Comparison of ENCODE assay signal across 9 mouse cellular contexts in genomic region chr7:105752716-105753115, GRCm38 (mm10). TPM values are rescaled to one million over a fixed set of nuclear protein-coding genes. Genes with fewer than 3 reads are reported as not detected.
DNase-seq lines count a peak whose midpoint lies in the region; ATAC-seq lines count a peak whose summit lies in the region.
"Had no signal": no experiment of that assay in that cellular context is flagged by ENCODE, and none has a peak within 500 bp of the region (broad histone marks: within the 10 kb centered on the region; RNA-seq: fewer than 3 reads in every experiment).

No protein-coding gene starts in this region.

- H3K4me3 ChIP-seq in lung, embryonic 15.5 days: no peak overlapping the region
- H3K4me3 ChIP-seq in midbrain, embryonic 16.5 days (ENCODE audit: low read depth, low read length): no peak overlapping the region

- no peak overlapping the region for H3K9ac ChIP-seq in lung, embryonic 15.5 days
- H3K9ac ChIP-seq in midbrain, embryonic 16.5 days (ENCODE audit: low read depth, low read length): no peak overlapping the region

- H3K27ac ChIP-seq in lung, embryonic 15.5 days: no peak overlapping the region
- H3K27ac ChIP-seq in midbrain, embryonic 16.5 days (ENCODE audit: low read length): no peak overlapping the region; the same call in 1 of the 2 replicates

- H3K27me3 ChIP-seq in lung, embryonic 15.5 days: no peaks in the 10 kb centered on the region
- no peaks in the 10 kb centered on the region for H3K27me3 ChIP-seq in midbrain, embryonic 16.5 days (ENCODE audit: control insufficient read depth, insufficient read depth, low read depth, low read length)

- H3K4me1 ChIP-seq in lung, embryonic 15.5 days: peaks cover 10% of the 10 kb centered on the region
- peaks cover 9% of the 10 kb centered on the region for H3K4me1 ChIP-seq in midbrain, embryonic 16.5 days (ENCODE audit: control insufficient read depth, insufficient read depth, low read length)

- no peak overlapping the region for H3K4me2 ChIP-seq in lung, embryonic 15.5 days
- H3K4me2 ChIP-seq in midbrain, embryonic 16.5 days (ENCODE audit: low read length): no peak overlapping the region

- peak; percentile 21; the same call in 1 of the 2 replicates for ATAC-seq in frontal cortex, adult (ENCODE audit: low TSS enrichment)
- peak; percentile 0; the same call in 1 of the 2 replicates for ATAC-seq in lung, embryonic 15.5 days (ENCODE audit: borderline replicate concordance, extremely low read depth, low FRiP score, low TSS enrichment)
- peak; percentile 21 for ATAC-seq in midbrain, embryonic 16.5 days

- no peak for DNase-seq in frontal cortex, postnatal 10 days (ENCODE audit: low spot score in 2 of 2)
- DNase-seq in lung, postnatal 36 days: no peak
- DNase-seq in cerebellum, postnatal 36 days: peak; percentile 41 to 42
- DNase-seq in urinary bladder, postnatal 36 days (ENCODE audit: low spot score in 2 of 2): no peak
- DNase-seq in layer of hippocampus, postnatal 14 days (ENCODE audit: low spot score in 2 of 2): no peak

- H3K36me3 ChIP-seq in lung, embryonic 15.5 days: peaks cover 42% of the 10 kb centered on the region
- peaks cover 51% of the 10 kb centered on the region for H3K36me3 ChIP-seq in midbrain, embryonic 16.5 days (ENCODE audit: control insufficient read depth, insufficient read depth, low read length)

- WGBS in lung, embryonic 15.5 days: 89% methylated on average over 2 of the region's 2 CpGs
- WGBS in midbrain, embryonic 16.5 days: 92% methylated on average over 2 of the region's 2 CpGs

- H3K9me3 ChIP-seq in lung, embryonic 15.5 days: no peaks in the 10 kb centered on the region
- H3K9me3 ChIP-seq in midbrain, embryonic 16.5 days (replicated peaks; ENCODE audit: control insufficient read depth, low read length, poor library complexity, severe bottlenecking): no peaks in the 10 kb centered on the region

RNA-seq across cellular contexts. Expression of gene Tpp1, which starts 0.7 kb away (rescaled TPM):
- 73.4 and 78.8 TPM in 2 replicates for polyA plus RNA-seq in lung, embryonic 15.5 days (2015; fragmentation: Nextera tagmentation; extraction: Ambion mirVana)
- polyA plus RNA-seq in midbrain, embryonic 16.5 days (2015; fragmentation: Nextera tagmentation; extraction: Ambion mirVana): 32.1 and 38.6 TPM in 2 replicates
- total RNA-seq in layer of hippocampus, postnatal 14 days (2021): 10 to 100 TPM; 54.0 to 54.2 TPM

RNA-seq across cellular contexts. Expression of gene Taf10, which starts 8.6 kb away (rescaled TPM):
- polyA plus RNA-seq in lung, embryonic 15.5 days (2015; fragmentation: Nextera tagmentation; extraction: Ambion mirVana): 131 and 136 TPM in 2 replicates
- polyA plus RNA-seq in midbrain, embryonic 16.5 days (2015; fragmentation: Nextera tagmentation; extraction: Ambion mirVana): 76.5 and 78.4 TPM in 2 replicates
- total RNA-seq in layer of hippocampus, postnatal 14 days (2021): 100 to 1,000 TPM; 137 to 150 TPM

RNA-seq across cellular contexts. Expression of gene Rrp8, which starts 15.5 kb away (rescaled TPM):
- 39.6 and 41.4 TPM in 2 replicates for polyA plus RNA-seq in lung, embryonic 15.5 days (2015; fragmentation: Nextera tagmentation; extraction: Ambion mirVana)
- polyA plus RNA-seq in midbrain, embryonic 16.5 days (2015; fragmentation: Nextera tagmentation; extraction: Ambion mirVana): 22.4 and 23.4 TPM in 2 replicates
- total RNA-seq in layer of hippocampus, postnatal 14 days (2021): 10 to 100 TPM; 12.5 to 14.7 TPM

RNA-seq across cellular contexts. Expression of gene Ilk, which starts 16.3 kb away (rescaled TPM):
- 383 and 394 TPM in 2 replicates for polyA plus RNA-seq in lung, embryonic 15.5 days (2015; fragmentation: Nextera tagmentation; extraction: Ambion mirVana)
- 183 and 192 TPM in 2 replicates for polyA plus RNA-seq in midbrain, embryonic 16.5 days (2015; fragmentation: Nextera tagmentation; extraction: Ambion mirVana)
- 100 to 1,000 TPM; 105 to 111 TPM for total RNA-seq in layer of hippocampus, postnatal 14 days (2021)

RNA-seq across cellular contexts. Expression of gene Dchs1, which starts 34.7 kb away (rescaled TPM):
- 9.3 and 9.4 TPM in 2 replicates for polyA plus RNA-seq in lung, embryonic 15.5 days (2015; fragmentation: Nextera tagmentation; extraction: Ambion mirVana)
- 12.5 and 14.3 TPM in 2 replicates for polyA plus RNA-seq in midbrain, embryonic 16.5 days (2015; fragmentation: Nextera tagmentation; extraction: Ambion mirVana)
- 10 to 100 TPM; 26.9 to 30.3 TPM for total RNA-seq in layer of hippocampus, postnatal 14 days (2021)
- total RNA-seq: neutrophil, adult 5-6 weeks had no signal

Comparison
In these comparisons a context has a peak if more than half of its experiments do, and no peak if none do; other contexts are left out.
1. DNase-seq: peak in cerebellum, postnatal 36 days (2 of 2); none in frontal cortex, postnatal 10 days (0 of 2), lung, postnatal 36 days (single experiment), urinary bladder, postnatal 36 days (0 of 2) and layer of hippocampus, postnatal 14 days (0 of 2).
2. Peak in every context shown above with its lines, with median percentiles within 50 percentile points of each other: ATAC-seq.